Mouse (Mus musculus) liver, embryonic 15.5 days (tissue): Measurements from ENCODE around the gene Ptpn21. TPM values are rescaled to one million over a fixed set of nuclear protein-coding genes. Genes with fewer than 3 reads are reported as not detected.
A peak's percentile ranks its signal among the peaks of the same experiment; 100 is the strongest.

Experiments used
- ATAC-seq: fragments of 200-750 bp; cut with Nextera tagmentation; 2 replicates; pipeline ENCODE4 v1.8.0; 2017; ENCODE audit warnings: moderate number of reproducible peaks, mild to moderate bottlenecking, moderate library complexity; ENCODE audit not compliant: insufficient read depth
- H3K27ac ChIP-seq: fragments of 300-500 bp; sonication (generic); replicated peaks from 2 replicates; pipeline ENCODE4 v1.5.1; 2015; ENCODE audit warnings: mild to moderate bottlenecking, inconsistent platforms
- H3K27me3 ChIP-seq: fragments of 300-500 bp; sonication (generic); 2 replicates; pipeline ENCODE4 v1.6.1; 2015; ENCODE audit warnings: mild to moderate bottlenecking, inconsistent platforms
- H3K36me3 ChIP-seq: fragments of 300-500 bp; sonication (generic); replicated peaks from 2 replicates; pipeline ENCODE4 v1.6.1; 2015; ENCODE audit warnings: moderate library complexity, mild to moderate bottlenecking, inconsistent platforms
- H3K4me1 ChIP-seq: fragments of 300-500 bp; sonication (generic); replicated peaks from 2 replicates; pipeline ENCODE4 v1.6.1; 2015; ENCODE audit warnings: inconsistent platforms
- H3K4me2 ChIP-seq: fragments of 300-500 bp; sonication (generic); 2 replicates; pipeline ENCODE4 v1.6.1; 2015; ENCODE audit warnings: moderate library complexity, mild to moderate bottlenecking, inconsistent platforms
- H3K4me3 ChIP-seq: fragments of 300-500 bp; sonication (generic); replicated peaks from 2 replicates; pipeline ENCODE4 v1.5.1; 2015; ENCODE audit warnings: mild to moderate bottlenecking, inconsistent platforms
- H3K9ac ChIP-seq: fragments of 300-500 bp; sonication (generic); 2 replicates; pipeline ENCODE4 v1.6.1; 2015; ENCODE audit warnings: moderate library complexity, mild to moderate bottlenecking, inconsistent platforms
- H3K9me3 ChIP-seq: fragments of 300-500 bp; sonication (generic); replicated peaks from 2 replicates; pipeline ENCODE4 v1.6.1; 2016; ENCODE audit warnings: inconsistent platforms
- WGBS: fragments of 180-500 bp; shearing (Covaris S2); methylation state at CpG from one replicate; pipeline ENCODE4 v1.1.7; 2015; ENCODE audit warnings: mixed read lengths; ENCODE audit not compliant: insufficient replicate concordance; 5-methylcytosine and 5-hydroxymethylcytosine counted together
- polyA plus RNA-seq: library from polyadenylated mRNA; unstranded; fragments of >200 nt; fragmentation: Nextera tagmentation; extraction: Ambion mirVana; gene quantifications from 2 replicates; pipeline ENCODE4 v1.2.1, GENCODE M21; 2015

Ptpn21 gene
- polyA plus RNA-seq, 1 experiment from 2014 or later: 2.7 TPM

DNA sequence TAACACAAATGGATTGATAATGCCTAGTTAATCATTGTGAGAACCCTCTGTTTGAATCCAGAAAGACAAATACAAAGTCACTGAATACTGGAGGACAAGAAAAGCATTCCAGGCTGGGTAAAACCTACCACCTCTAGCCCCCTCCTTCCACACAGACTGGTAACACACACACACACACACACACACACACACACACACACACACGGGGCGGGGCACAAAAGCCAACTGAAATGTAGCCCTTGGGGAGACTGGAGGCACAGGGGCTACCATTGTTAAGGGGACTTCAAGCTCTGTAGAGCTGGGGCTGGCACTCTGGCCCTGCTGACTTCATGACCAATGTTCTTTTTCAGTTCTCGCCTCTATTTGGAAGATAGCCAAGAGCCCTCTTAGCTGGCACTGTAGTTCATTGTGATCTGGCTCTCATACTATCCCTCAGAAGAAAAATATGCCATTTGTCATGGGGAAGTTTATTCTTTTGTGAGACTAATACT is 3.9 kb upstream of the Ptpn21 start:
- Histone ChIP-seq H3K27me3 (peaks cover 65% of the 10 kb centered on the region), H3K9me3 (no peaks in the 10 kb centered on the region), H3K9ac (no peak overlapping the region), H3K27ac (peak overlapping the region; percentile 55; the same call in 1 of the 2 replicates), H3K4me1 (peaks cover 12% of the 10 kb centered on the region), H3K4me3 (no peak overlapping the region), H3K4me2 (no peak overlapping the region), H3K36me3 (no peaks in the 10 kb centered on the region)
- WGBS: 38% methylated on average over 3 of the region's 3 CpGs
- no peak for ATAC-seq

DNA sequence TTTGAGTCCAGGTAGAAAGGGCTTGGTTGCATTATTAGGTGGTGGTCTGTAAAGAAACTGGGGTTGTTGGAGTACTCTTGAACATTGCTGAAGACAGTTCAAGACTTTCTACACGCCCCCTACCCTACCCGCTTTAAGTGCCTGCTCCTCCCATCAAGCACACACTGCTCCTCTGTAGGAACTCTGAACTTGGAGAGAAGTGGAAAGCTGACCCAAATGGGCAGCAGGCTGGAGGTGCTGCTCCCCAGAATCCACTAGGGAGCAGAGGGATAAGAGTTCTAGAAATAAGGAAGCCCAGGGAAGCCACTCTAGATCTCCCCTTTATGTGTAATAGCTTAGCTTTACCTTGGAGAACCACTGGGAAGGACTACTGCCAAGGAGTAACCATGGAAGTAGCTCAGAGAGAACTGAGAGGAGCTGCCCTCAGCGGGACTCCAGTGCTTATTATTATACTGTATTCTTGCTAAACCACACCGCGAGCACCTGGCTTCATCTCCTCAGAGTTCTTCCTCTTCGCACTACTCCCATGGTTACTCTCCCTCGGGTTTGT is 671 bp upstream of the Ptpn21 start:
- Histone ChIP-seq H3K27ac (0 out of 2 replicates have a peak overlapping the region, but pooled peaks have one; percentile 24), H3K9me3 (no peaks in the 10 kb centered on the region), H3K27me3 (peaks cover 74% of the 10 kb centered on the region), H3K4me3 (peak overlapping the region; percentile 60), H3K9ac (no peak overlapping the region), H3K4me2 (peak overlapping the region; percentile 67), H3K4me1 (peaks cover 29% of the 10 kb centered on the region), H3K36me3 (no peaks in the 10 kb centered on the region)
- WGBS: 16% methylated on average over 7 of the region's 7 CpGs
- no peak for ATAC-seq

DNA sequence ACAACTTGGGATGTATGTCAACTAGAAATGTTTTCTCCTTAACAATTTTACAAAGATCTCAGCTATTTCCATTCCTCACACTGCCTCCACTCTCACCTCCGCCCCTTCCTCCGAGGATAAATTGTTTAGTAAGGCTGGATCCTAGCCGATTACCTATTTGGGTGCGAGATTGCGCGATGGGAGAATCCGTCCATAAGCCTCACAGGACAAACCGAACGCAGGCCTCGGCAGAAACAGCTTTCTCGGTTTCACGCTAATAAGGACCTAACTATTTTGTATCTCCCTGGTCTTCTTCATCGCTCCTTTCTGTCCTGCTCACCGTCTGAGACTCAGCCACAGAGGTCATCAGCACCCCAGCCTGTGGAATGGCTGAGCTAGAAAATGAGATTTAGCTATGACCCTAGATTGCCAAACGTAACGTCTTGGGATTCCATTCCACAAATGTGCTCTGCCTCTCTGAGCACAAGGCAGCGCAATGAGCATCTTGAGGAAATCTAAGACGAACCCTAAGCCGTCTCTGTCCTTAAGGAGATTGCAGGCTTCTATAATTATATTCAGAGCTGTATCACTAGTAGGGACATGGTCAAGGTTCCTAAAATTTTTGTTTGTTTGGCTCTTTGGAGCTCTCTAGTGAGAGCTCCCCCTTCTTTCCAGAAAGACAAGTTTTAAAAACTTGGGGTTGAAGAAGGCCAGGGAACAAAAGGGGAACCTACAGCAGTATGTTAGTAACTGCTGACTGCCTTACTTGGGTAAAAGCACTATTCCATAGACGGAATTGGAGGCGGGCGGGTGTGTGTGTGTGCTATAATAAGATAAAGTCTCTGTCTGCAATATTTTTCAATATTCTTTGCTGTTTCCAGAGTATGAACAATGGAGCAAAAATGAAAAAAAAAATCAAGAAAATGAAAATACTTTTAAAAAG is 2.1 kb downstream of the Ptpn21 start:
- Histone ChIP-seq H3K4me3 (peak overlapping the region; percentile 65), H3K27me3 (peaks cover 58% of the 10 kb centered on the region), H3K9ac (peak overlapping the region; percentile 25; the same call in 1 of the 2 replicates), H3K27ac (no peak overlapping the region), H3K4me1 (peaks cover 29% of the 10 kb centered on the region), H3K4me2 (peak overlapping the region; percentile 82), H3K36me3 (0 out of 2 replicates have a peak, but pooled peaks cover 2% of the 10 kb centered on the region), H3K9me3 (no peaks in the 10 kb centered on the region)
- ATAC-seq: no peak
- WGBS: 20% methylated on average over 22 of the region's 22 CpGs

DNA sequence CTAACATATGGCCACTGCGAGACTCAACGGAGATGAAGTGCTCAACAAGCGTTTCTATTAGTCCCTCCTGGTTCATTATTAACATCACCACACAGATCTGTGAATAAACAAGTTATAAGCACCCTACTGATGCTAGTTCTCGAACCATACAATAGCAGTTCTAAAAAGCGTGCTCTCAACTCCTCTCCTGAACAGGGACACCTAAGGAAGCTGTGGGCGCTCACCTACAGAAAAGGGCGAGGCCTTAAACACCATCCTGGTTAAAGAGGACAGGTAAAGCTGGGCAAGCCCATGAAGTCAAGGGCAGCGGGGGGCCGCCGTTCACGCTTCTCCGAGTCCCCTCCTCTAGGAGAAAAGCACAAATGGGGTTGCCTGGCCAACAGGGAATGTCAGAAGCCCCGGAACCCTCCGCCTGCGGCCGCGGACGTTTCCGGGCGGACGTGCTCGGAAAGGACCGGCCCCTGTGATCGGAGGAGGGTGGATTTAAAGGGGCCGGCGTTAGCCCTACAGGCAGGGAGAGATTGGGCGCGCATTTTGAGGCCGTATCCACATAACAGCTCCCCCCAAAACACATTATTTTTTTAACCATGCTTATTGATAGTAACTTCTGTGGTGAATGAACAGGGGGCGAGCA is 2.8 kb downstream of the Ptpn21 start:
- peak; percentile 76 for ATAC-seq
- WGBS: under 1% methylated on average over 30 of the region's 30 CpGs
- Histone ChIP-seq H3K4me3 (peak overlapping the region; percentile 65), H3K4me1 (peaks cover 29% of the 10 kb centered on the region), H3K9me3 (no peaks in the 10 kb centered on the region), H3K9ac (peak overlapping the region; percentile 61), H3K27me3 (peaks cover 50% of the 10 kb centered on the region), H3K36me3 (0 out of 2 replicates have a peak, but pooled peaks cover 2% of the 10 kb centered on the region), H3K27ac (peak overlapping the region; percentile 48), H3K4me2 (peak overlapping the region; percentile 82)

DNA sequence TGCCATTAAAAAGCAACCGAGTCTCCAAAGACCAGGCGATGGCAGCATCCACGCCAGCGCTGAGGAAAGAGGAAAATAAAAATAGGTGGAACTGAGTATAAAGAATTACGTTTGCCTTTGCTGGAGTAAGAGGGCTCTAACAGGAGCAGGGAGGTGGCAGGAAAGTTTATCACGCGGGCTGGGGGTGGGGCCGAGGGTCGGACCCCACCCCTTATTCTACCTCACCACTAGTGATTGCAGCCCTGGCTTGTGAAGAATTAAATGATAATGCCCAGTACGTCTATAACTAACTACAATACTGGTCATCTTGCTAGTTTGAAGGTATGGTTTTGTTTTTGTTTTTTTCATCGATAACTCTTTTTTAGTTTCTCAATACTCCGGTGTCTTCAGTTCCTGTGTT is 3.4 kb downstream of the Ptpn21 start:
- H3K27ac ChIP-seq: no peak overlapping the region
- no peak for ATAC-seq

DNA sequence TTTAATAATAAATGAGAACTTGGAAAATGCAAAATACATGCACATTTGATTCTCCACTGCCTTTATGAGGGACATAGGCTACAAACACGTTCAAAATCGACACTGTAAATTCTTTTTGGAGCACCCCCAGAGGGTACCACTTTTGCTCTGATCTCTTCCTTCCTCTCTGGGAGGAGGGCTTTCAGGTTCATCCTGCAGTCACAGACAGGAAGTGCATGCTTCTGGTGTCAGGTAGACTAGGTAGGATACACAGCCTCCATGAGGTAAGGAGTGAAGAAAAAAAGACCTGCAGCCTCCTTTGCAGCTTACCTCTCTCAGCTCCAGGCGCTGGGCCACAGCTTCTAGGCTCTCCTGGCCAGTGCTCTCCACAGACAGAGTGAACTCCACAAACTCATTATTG is 4.0 kb downstream of the Ptpn21 start:
- Histone ChIP-seq H3K27ac (no peak overlapping the region), H3K36me3 (0 out of 2 replicates have a peak, but pooled peaks cover 2% of the 10 kb centered on the region), H3K4me3 (peak overlapping the region; percentile 65), H3K4me2 (peak overlapping the region; percentile 82), H3K9ac (no peak overlapping the region), H3K27me3 (peaks cover 38% of the 10 kb centered on the region), H3K9me3 (no peaks in the 10 kb centered on the region), H3K4me1 (peaks cover 29% of the 10 kb centered on the region)
- 43% methylated on average over 3 of the region's 3 CpGs for WGBS
- no peak for ATAC-seq

More for the DNA sequence above, 3.4 kb downstream of the Ptpn21 start:
- Histone ChIP-seq H3K4me1 (peaks cover 29% of the 10 kb centered on the region), H3K27me3 (peaks cover 44% of the 10 kb centered on the region), H3K9ac (peak overlapping the region; percentile 61), H3K36me3 (0 out of 2 replicates have a peak, but pooled peaks cover 2% of the 10 kb centered on the region), H3K9me3 (no peaks in the 10 kb centered on the region), H3K4me2 (peak overlapping the region; percentile 82), H3K4me3 (peak overlapping the region; percentile 65)
- 7% methylated on average over 12 of the region's 12 CpGs for WGBS

DNA sequence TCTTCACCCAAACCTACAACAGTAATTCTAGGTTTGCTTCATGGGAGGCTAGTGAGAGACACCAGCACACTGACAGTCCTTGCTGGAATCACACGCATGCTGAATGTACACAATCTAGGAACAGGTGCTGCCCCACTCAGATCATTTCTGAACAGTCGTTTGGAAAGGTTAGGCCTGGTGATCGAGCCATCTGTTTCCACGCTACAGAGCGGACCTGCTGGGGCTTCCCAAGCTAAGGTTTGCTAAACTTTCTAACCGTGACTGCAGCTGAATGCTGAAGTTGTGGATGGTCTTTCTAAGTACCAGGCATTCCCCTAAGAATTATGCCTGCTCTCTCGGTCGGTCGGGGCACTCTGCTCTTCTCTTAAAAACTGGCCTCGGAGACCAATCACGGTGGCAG is 6.5 kb downstream of the Ptpn21 start:
- Histone ChIP-seq H3K9me3 (no peaks in the 10 kb centered on the region), H3K4me2 (no peak overlapping the region), H3K4me3 (no peak overlapping the region), H3K27me3 (peaks cover 14% of the 10 kb centered on the region), H3K9ac (no peak overlapping the region), H3K4me1 (peaks cover 28% of the 10 kb centered on the region), H3K27ac (no peak overlapping the region), H3K36me3 (0 out of 2 replicates have a peak, but pooled peaks cover 2% of the 10 kb centered on the region)
- WGBS: 72% methylated on average over 11 of the region's 11 CpGs
- no peak for ATAC-seq

DNA sequence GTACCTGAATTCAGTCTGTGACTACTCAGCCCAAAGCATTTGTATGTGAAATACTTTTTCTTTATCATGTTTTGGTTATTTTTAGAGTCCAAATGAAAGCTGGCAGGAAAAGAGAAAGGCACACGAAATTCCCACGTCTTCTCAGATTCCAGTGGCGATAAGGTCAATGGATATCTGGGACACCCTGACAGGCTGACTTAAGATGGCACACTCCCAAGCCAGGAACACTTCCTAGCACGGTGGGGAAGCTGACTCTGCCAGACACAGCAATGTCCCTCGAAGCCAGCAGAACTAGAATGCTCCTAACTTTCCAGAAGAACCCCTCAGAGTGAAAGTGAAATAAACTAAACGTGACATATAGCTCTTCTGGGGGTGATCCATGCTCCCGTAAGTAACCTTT is 10.0 kb downstream of the Ptpn21 start:
- ATAC-seq: no peak
- no peaks in the 10 kb centered on the region for H3K27me3 ChIP-seq
- WGBS: 63% methylated on average over 7 of the region's 7 CpGs
- H3K4me1 ChIP-seq: peaks cover 14% of the 10 kb centered on the region
- H3K9ac ChIP-seq: no peak overlapping the region
- H3K27ac ChIP-seq: no peak overlapping the region
- no peaks in the 10 kb centered on the region for H3K9me3 ChIP-seq
- H3K36me3 ChIP-seq: no peaks in the 10 kb centered on the region
- H3K4me2 ChIP-seq: no peak overlapping the region
- no peak overlapping the region for H3K4me3 ChIP-seq

DNA sequence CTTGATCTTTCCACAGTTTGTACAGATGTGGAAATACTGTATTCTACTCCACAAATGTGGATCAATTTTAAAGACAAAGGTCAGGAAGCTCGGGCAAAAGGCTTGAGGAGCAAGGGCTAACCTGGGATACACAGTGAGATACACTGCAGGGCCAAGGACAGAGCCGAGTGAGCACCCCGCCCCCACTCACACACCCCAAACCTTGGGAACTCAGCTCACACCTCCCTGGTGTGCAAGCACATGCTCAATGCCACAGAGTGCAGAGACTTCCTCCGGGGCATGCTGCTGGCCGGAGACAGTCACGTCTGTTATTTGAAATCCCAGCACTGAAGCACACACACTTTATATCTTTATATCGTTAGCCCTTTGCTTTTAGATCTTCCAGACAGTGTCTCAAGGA is 11.1 kb downstream of the Ptpn21 start:
- H3K36me3 ChIP-seq: no peaks in the 10 kb centered on the region
- H3K9ac ChIP-seq: no peak overlapping the region
- no peak overlapping the region for H3K4me3 ChIP-seq
- ATAC-seq: no peak
- no peaks in the 10 kb centered on the region for H3K27me3 ChIP-seq
- no peak overlapping the region for H3K4me2 ChIP-seq
- H3K9me3 ChIP-seq: no peaks in the 10 kb centered on the region
- H3K27ac ChIP-seq: no peak overlapping the region
- WGBS: 59% methylated on average over 7 of the region's 7 CpGs
- peaks cover 14% of the 10 kb centered on the region for H3K4me1 ChIP-seq

DNA sequence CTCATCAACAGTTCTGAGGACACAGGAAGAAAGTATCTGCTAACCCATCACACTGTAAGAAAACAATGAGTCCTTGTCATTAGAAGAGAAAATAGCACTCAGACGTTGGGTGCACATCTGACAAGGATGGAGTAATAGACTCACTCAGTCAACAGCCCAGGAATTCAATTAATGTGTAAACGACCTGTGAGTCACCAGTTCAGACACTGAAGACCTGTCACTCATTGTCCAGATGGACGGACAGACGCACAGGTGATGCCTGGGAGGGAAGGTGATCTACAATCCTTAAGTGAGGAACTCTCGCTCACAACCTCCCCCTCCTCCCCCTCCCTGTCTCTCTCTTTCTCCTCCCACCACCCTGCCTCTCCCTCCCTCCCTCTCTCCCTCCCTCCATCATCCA is 12.2 kb downstream of the Ptpn21 start:
- Histone ChIP-seq H3K27me3 (no peaks in the 10 kb centered on the region), H3K27ac (no peak overlapping the region), H3K4me1 (peaks cover 16% of the 10 kb centered on the region), H3K36me3 (no peaks in the 10 kb centered on the region), H3K9me3 (no peaks in the 10 kb centered on the region), H3K4me3 (no peak overlapping the region), H3K4me2 (no peak overlapping the region), H3K9ac (no peak overlapping the region)
- ATAC-seq: 0 out of 2 replicates have a peak, but pooled peaks have one; percentile 37
- WGBS: 53% methylated on average over 5 of the region's 5 CpGs

DNA sequence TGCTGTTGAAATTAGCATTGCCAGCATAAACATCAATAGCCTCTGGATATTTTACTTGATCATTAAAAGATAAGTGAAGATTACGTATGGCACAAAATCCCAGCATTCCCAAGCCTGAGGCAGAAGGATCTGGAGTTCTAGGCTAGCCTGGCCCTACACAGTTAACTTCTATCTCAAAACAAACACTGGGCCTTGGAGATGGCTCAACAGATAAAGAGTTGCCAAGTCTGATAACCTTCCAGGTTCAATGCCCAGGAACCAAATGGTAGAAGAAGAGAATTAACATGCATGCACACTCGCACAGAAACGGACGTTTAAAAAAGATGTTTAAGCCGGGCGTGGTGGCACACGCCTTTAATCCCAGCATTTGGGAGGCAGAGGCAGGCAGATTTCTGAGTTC is 13.0 kb downstream of the Ptpn21 start:
- 76% methylated on average over 7 of the region's 7 CpGs for WGBS
- Histone ChIP-seq H3K27me3 (no peaks in the 10 kb centered on the region), H3K4me2 (no peak overlapping the region), H3K9me3 (no peaks in the 10 kb centered on the region), H3K4me1 (peaks cover 18% of the 10 kb centered on the region), H3K9ac (no peak overlapping the region), H3K27ac (no peak overlapping the region), H3K4me3 (no peak overlapping the region), H3K36me3 (no peaks in the 10 kb centered on the region)
- no peak for ATAC-seq
